Mouse (Mus musculus): ENCODE data around the gene Zmiz1. TPM values are rescaled to one million over a fixed set of nuclear protein-coding genes. Genes with fewer than 3 reads are reported as not detected.

Gene Zmiz1
- total and polyA plus RNA-seq, 3 experiments = 3.7 to 45.8 (median 11.1) TPM

DNA sequence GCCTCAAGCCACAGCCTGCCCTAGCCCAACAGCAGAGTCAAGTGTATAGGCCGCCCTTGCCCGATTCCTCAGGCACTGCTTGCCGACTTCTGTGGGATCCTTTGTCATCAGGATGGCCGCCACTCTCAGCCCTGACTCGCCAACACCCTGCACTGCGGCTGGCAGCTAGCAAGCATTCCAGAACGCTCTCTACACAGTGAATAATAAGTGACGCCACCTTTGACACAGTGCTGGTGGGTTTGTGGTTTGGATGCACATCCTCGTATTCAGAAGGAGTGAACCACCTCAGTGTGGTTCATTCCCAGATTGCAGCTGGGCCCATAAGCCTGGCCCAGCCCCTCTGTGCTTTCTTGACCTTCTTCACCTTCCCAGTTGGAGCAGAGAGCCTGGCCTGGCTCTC is 17.1 kb downstream of the Zmiz1 start:
- in situ Hi-C loops (cut with MboI; ENCODE audit: low pct_ligation_motif_present, low pct_unique_long_range_greater_than_20kb, low sequenced_read_pairs) = loop anchor here (10.0 kb wide), 1 partner anchor 361 kb away; no protein-coding TSS in a partner anchor
- Histone ChIP-seq H3K9me3 (replicated peaks; ENCODE audit: low read length) (no peaks in the 10 kb centered on the region), H3K4me3 (replicated peaks in 1 of 3; ENCODE audit: low read depth in 2 of 3, low read length in 2 of 3, poor library complexity in 1 of 3) (peak overlapping the region in 1 of 3 experiments; percentile 10), H3K4me2 (ENCODE audit: insufficient read depth, low read depth, poor library complexity, severe bottlenecking) (no peak overlapping the region), H3K27me3 (replicated peaks) (no peaks in the 10 kb centered on the region), H3K27ac (ENCODE audit: insufficient read depth, low read depth) (peak overlapping the region; percentile 70), H3K9ac (ENCODE audit: insufficient read depth, low read depth) (peak overlapping the region; percentile 8), H3K36me3 (replicated peaks in 1 of 2; ENCODE audit: control insufficient read depth in 1 of 2, insufficient read depth in 1 of 2, low read length in 1 of 2) (peaks cover 0 to 21% of the 10 kb centered on the region in 2 experiments), H3K4me1 (ENCODE audit: control insufficient read depth in 1 of 2, insufficient read depth in 2 of 2) (peaks cover 81 to 99% of the 10 kb centered on the region in 2 experiments), H3K79me2 (replicated peaks; ENCODE audit: control insufficient read depth, extremely low read depth, insufficient read depth, poor library complexity, severe bottlenecking) (peaks cover 75% of the 10 kb centered on the region)
- no peak for DNase-seq (ENCODE audit: extremely low read depth)
- dilution Hi-C loops (cut with MboI; ENCODE audit: extremely low pct_ligation_motif_present, extremely low pct_unique_long_range_greater_than_20kb, low sequenced_read_pairs) = no loop called here
- TF ChIP-seq ZC3H11A (IDR thresholded peaks at IDR 0.05; ENCODE audit: low read depth, low read length) (no peak), JUN (IDR thresholded peaks at IDR 0.05; ENCODE audit: insufficient read depth, low read depth, low read length) (no peak), PAX5 (IDR thresholded peaks at IDR 0.05; ENCODE audit: low read length) (no peak), KAT2A (IDR thresholded peaks at IDR 0.05; ENCODE audit: insufficient replicate concordance, low read length) (no peak), SIN3A (IDR thresholded peaks at IDR 0.05; ENCODE audit: low read length) (no peak), USF1 (IDR thresholded peaks at IDR 0.05; ENCODE audit: low read depth, low read length) (no peak), CTCF (conservative IDR thresholded peaks at IDR 0.05 in 1 of 2, IDR thresholded peaks at IDR 0.05 in 1 of 2; ENCODE audit: low read depth in 2 of 2, low read length in 2 of 2) (no peak), EP300 (IDR thresholded peaks at IDR 0.05; ENCODE audit: low read length) (no peak), IRF4 (IDR thresholded peaks at IDR 0.05; ENCODE audit: low read depth, low read length) (no peak)

DNA sequence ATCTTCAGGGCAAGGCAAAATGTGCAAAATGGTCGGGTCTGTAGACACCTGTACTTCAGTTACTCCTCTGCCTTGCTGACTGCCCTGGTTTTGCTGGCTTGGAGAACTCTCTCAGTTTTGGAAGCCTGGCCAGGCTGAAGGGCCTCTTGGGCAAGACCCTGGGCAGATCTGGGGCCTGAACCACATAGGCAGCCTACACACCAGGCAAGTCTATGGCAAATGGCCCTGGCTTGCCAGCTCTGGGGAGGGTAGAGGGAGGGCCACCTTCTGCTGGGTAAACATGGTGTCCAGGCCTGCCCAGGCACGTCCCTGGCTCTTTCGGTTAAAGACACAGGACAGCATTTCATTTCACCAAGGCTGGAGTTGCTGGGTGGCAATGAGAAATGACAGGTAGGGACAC is 17.5 kb downstream of the Zmiz1 start:
- H3K4me1 ChIP-seq (ENCODE audit: control insufficient read depth in 1 of 2, insufficient read depth in 2 of 2) = peaks cover 77 to 99% of the 10 kb centered on the region in 2 experiments
- H3K4me2 ChIP-seq (ENCODE audit: insufficient read depth, low read depth, poor library complexity, severe bottlenecking) = peak overlapping the region; percentile 35
- in situ Hi-C loops (cut with MboI; ENCODE audit: low pct_ligation_motif_present, low pct_unique_long_range_greater_than_20kb, low sequenced_read_pairs) = loop anchor here (10.0 kb wide), 1 partner anchor 362 kb away; no protein-coding TSS in a partner anchor
- peak overlapping the region; percentile 70 for H3K27ac ChIP-seq (ENCODE audit: insufficient read depth, low read depth)
- 0 out of 2 replicates have a peak, but pooled peaks have one; percentile 27 for TF ChIP-seq MAZ (IDR thresholded peaks at IDR 0.05; ENCODE audit: low read depth, low read length)
- no peak for TF ChIP-seq SMC3 (IDR thresholded peaks at IDR 0.05; ENCODE audit: low read depth, low read length)
- peak; percentile 74 for TF ChIP-seq IRF4 (IDR thresholded peaks at IDR 0.05; ENCODE audit: low read depth, low read length)
- TF ChIP-seq SIN3A (IDR thresholded peaks at IDR 0.05; ENCODE audit: low read length) = 0 out of 2 replicates have a peak, but pooled peaks have one; percentile 25
- TF ChIP-seq NRF1 (IDR thresholded peaks at IDR 0.05; ENCODE audit: low read depth, low read length) = 0 out of 2 replicates have a peak, but pooled peaks have one; percentile 9
- 0 out of 2 replicates have a peak, but pooled peaks have one; percentile 38 for TF ChIP-seq TCF12 (IDR thresholded peaks at IDR 0.05; ENCODE audit: low read depth, low read length)
- peak; percentile 98 for TF ChIP-seq CHD1 (IDR thresholded peaks at IDR 0.05; ENCODE audit: low read depth, low read length)
- TF ChIP-seq MEF2A (IDR thresholded peaks at IDR 0.05; ENCODE audit: borderline replicate concordance, low read depth, low read length) = peak; percentile 20; the same call in 1 of the 2 replicates
- no peak for TF ChIP-seq PAX5 (IDR thresholded peaks at IDR 0.05; ENCODE audit: low read length)
- TF ChIP-seq MAX (IDR thresholded peaks at IDR 0.05; ENCODE audit: low read length) = 0 out of 2 replicates have a peak, but pooled peaks have one; percentile 16
- 0 out of 2 replicates have a peak, but pooled peaks have one; percentile 25 for TF ChIP-seq RCOR1 (conservative IDR thresholded peaks at IDR 0.05; ENCODE audit: low read depth, low read length)
- no peak for TF ChIP-seq ZC3H11A (IDR thresholded peaks at IDR 0.05; ENCODE audit: low read depth, low read length)
- H3K9ac ChIP-seq (ENCODE audit: insufficient read depth, low read depth) = peak overlapping the region; percentile 8
- DNase-seq (ENCODE audit: extremely low read depth) = no peak
- H3K4me3 ChIP-seq (replicated peaks in 1 of 3; ENCODE audit: low read depth in 2 of 3, low read length in 2 of 3, poor library complexity in 1 of 3) = peak overlapping the region in 1 of 3 experiments; percentile 5
- dilution Hi-C loops (cut with MboI; ENCODE audit: extremely low pct_ligation_motif_present, extremely low pct_unique_long_range_greater_than_20kb, low sequenced_read_pairs) = no loop called here
- no peaks in the 10 kb centered on the region for H3K27me3 ChIP-seq (replicated peaks)
- H3K36me3 ChIP-seq (replicated peaks in 1 of 2; ENCODE audit: control insufficient read depth in 1 of 2, insufficient read depth in 1 of 2, low read length in 1 of 2) = peaks cover 0 to 23% of the 10 kb centered on the region in 2 experiments
- peaks cover 74% of the 10 kb centered on the region for H3K79me2 ChIP-seq (replicated peaks; ENCODE audit: control insufficient read depth, extremely low read depth, insufficient read depth, poor library complexity, severe bottlenecking)
- no peaks in the 10 kb centered on the region for H3K9me3 ChIP-seq (replicated peaks; ENCODE audit: low read length)

All from CH12.LX (cell line).